Mouse (Mus musculus) kidney, embryonic 16.5 days (tissue): ENCODE measurements at regions not wholly inside any gene's neighbourhood (a gene's known extent, or its start where the extent isn't known, plus 50 kb on each side); places are given as distances from the start of the nearest gene placed in this dataset.

Experiments
- ATAC-seq: fragments of 200-750 bp; cut with Nextera tagmentation; 2 replicates; pipeline ENCODE4 v1.8.0; 2017; ENCODE audit warnings: moderate TSS enrichment; ENCODE audit not compliant: low FRiP score, low TSS enrichment
- H3K27ac ChIP-seq: fragments of 300-500 bp; sonication (generic); 2 replicates; pipeline ENCODE4 v1.5.1; 2014; ENCODE audit warnings: low read length
- H3K27me3 ChIP-seq: fragments of 300-500 bp; sonication (generic); 2 replicates; pipeline ENCODE4 v1.6.1; 2014; ENCODE audit warnings: low read length, control low read depth, mixed read lengths; ENCODE audit not compliant: insufficient read depth
- H3K36me3 ChIP-seq: fragments of 300-500 bp; sonication (generic); 2 replicates; pipeline ENCODE4 v1.6.1; 2014; ENCODE audit warnings: low read length, control low read depth, mixed read lengths; ENCODE audit not compliant: insufficient read depth
- H3K4me1 ChIP-seq: fragments of 300-500 bp; sonication (generic); 2 replicates; pipeline ENCODE4 v1.6.1; 2014; ENCODE audit warnings: low read length, control low read depth, mixed read lengths; ENCODE audit not compliant: insufficient read depth
- H3K4me2 ChIP-seq: fragments of 300-500 bp; sonication (generic); replicated peaks from 2 replicates; pipeline ENCODE4 v1.6.1; 2014; ENCODE audit warnings: low read depth, low read length
- H3K4me3 ChIP-seq: fragments of 300-500 bp; sonication (generic); 2 replicates; pipeline ENCODE4 v1.5.1; 2014; ENCODE audit warnings: mild to moderate bottlenecking, low read length
- H3K9ac ChIP-seq: fragments of 300-500 bp; sonication (generic); replicated peaks from 2 replicates; pipeline ENCODE4 v1.6.1; 2014; ENCODE audit warnings: low read length
- H3K9me3 ChIP-seq: fragments of 300-500 bp; sonication (generic); 2 replicates; pipeline ENCODE4 v1.6.1; 2016; ENCODE audit warnings: low read length, control low read depth
- WGBS: fragments of 180-500 bp; shearing (Covaris S2); extraction: QIAGEN DNeasy Blood & Tissue Kit; methylation state at CpG from one replicate; pipeline ENCODE4 v1.1.7; 2014; 5-methylcytosine and 5-hydroxymethylcytosine counted together

GRCm38 (mm10) chr1:166735545-166735944, 53.9 kb upstream of the Fmo9 start:
- no peaks in the 10 kb centered on the region for H3K4me1 ChIP-seq
- no peak overlapping the region for H3K4me2 ChIP-seq
- H3K4me3 ChIP-seq, result no peak overlapping the region
- no peaks in the 10 kb centered on the region for H3K36me3 ChIP-seq
- no peaks in the 10 kb centered on the region for H3K27me3 ChIP-seq
- H3K27ac ChIP-seq, result no peak overlapping the region
- 71% methylated on average over 5 of the region's 5 CpGs for WGBS
- no peak for ATAC-seq
- no peaks in the 10 kb centered on the region for H3K9me3 ChIP-seq
- H3K9ac ChIP-seq, result no peak overlapping the region

- Histone ChIP-seq H3K4me3 (no peak overlapping the region), H3K4me2 (no peak overlapping the region), H3K36me3 (no peaks in the 10 kb centered on the region), H3K4me1 (no peaks in the 10 kb centered on the region), H3K9ac (no peak overlapping the region), H3K27me3 (no peaks in the 10 kb centered on the region), H3K27ac (no peak overlapping the region), H3K9me3 (no peaks in the 10 kb centered on the region)
- 0% methylated on average over 2 of the region's 2 CpGs for WGBS
- ATAC-seq, result no peak
Measured at GRCm38 (mm10) chr1:166738029-166738428, 56.4 kb upstream of the Fmo9 start.

GRCm38 (mm10) chr1:166750236-166750635, 68.6 kb upstream of the Fmo9 start:
- no peak overlapping the region for H3K9ac ChIP-seq
- H3K36me3 ChIP-seq, result no peaks in the 10 kb centered on the region
- no peak for ATAC-seq
- no peaks in the 10 kb centered on the region for H3K27me3 ChIP-seq
- H3K27ac ChIP-seq, result no peak overlapping the region
- no peaks in the 10 kb centered on the region for H3K9me3 ChIP-seq
- no peaks in the 10 kb centered on the region for H3K4me1 ChIP-seq
- WGBS, result 84% methylated on average over 4 of the region's 4 CpGs
- no peak overlapping the region for H3K4me2 ChIP-seq
- no peak overlapping the region for H3K4me3 ChIP-seq

GRCm38 (mm10) chr1:166750777-166751176, 69.1 kb upstream of the Fmo9 start:
- Histone ChIP-seq H3K4me1 (no peaks in the 10 kb centered on the region), H3K9ac (no peak overlapping the region), H3K9me3 (no peaks in the 10 kb centered on the region), H3K4me3 (no peak overlapping the region), H3K4me2 (no peak overlapping the region), H3K27me3 (no peaks in the 10 kb centered on the region), H3K36me3 (no peaks in the 10 kb centered on the region), H3K27ac (no peak overlapping the region)
- ATAC-seq, result no peak
- WGBS, result 77% methylated on average over 4 of the region's 4 CpGs

GRCm38 (mm10) chr1:166751436-166751835, 69.8 kb upstream of the Fmo9 start:
- Histone ChIP-seq H3K27me3 (no peaks in the 10 kb centered on the region), H3K4me1 (no peaks in the 10 kb centered on the region), H3K36me3 (no peaks in the 10 kb centered on the region), H3K4me3 (no peak overlapping the region), H3K9ac (no peak overlapping the region), H3K9me3 (no peaks in the 10 kb centered on the region), H3K4me2 (no peak overlapping the region), H3K27ac (no peak overlapping the region)
- no peak for ATAC-seq
- WGBS, result 91% methylated on average over 3 of the region's 3 CpGs

GRCm38 (mm10) chr1:166752990-166753709, 71.5 kb upstream of the Fmo9 start:
- no peaks in the 10 kb centered on the region for H3K9me3 ChIP-seq
- no peak for ATAC-seq
- H3K4me3 ChIP-seq, result no peak overlapping the region
- WGBS, result 89% methylated on average over 6 of the region's 6 CpGs
- H3K4me1 ChIP-seq, result no peaks in the 10 kb centered on the region
- H3K36me3 ChIP-seq, result no peaks in the 10 kb centered on the region
- no peaks in the 10 kb centered on the region for H3K27me3 ChIP-seq
- no peak overlapping the region for H3K4me2 ChIP-seq
- no peak overlapping the region for H3K9ac ChIP-seq
- no peak overlapping the region for H3K27ac ChIP-seq

GRCm38 (mm10) chr1:166758987-166759386, 77.3 kb upstream of the Fmo9 start:
- no peak overlapping the region for H3K4me3 ChIP-seq
- H3K4me1 ChIP-seq, result no peaks in the 10 kb centered on the region
- no peak overlapping the region for H3K9ac ChIP-seq
- WGBS, result 79% methylated on average over 2 of the region's 2 CpGs
- peaks cover 5% of the 10 kb centered on the region; the same call in 1 of the 2 replicates for H3K9me3 ChIP-seq
- H3K27ac ChIP-seq, result no peak overlapping the region
- no peak overlapping the region for H3K4me2 ChIP-seq
- no peaks in the 10 kb centered on the region for H3K27me3 ChIP-seq
- no peaks in the 10 kb centered on the region for H3K36me3 ChIP-seq
- no peak for ATAC-seq

GRCm38 (mm10) chr1:166773114-166773513, 91.5 kb upstream of the Fmo9 start:
- no peaks in the 10 kb centered on the region for H3K4me1 ChIP-seq
- WGBS, result 77% methylated on average over 1 of the region's 1 CpGs
- no peaks in the 10 kb centered on the region for H3K9me3 ChIP-seq
- no peaks in the 10 kb centered on the region for H3K27me3 ChIP-seq
- no peak overlapping the region for H3K27ac ChIP-seq
- H3K9ac ChIP-seq, result no peak overlapping the region
- no peak overlapping the region for H3K4me2 ChIP-seq
- no peak overlapping the region for H3K4me3 ChIP-seq
- no peaks in the 10 kb centered on the region for H3K36me3 ChIP-seq
- ATAC-seq, result no peak

GRCm38 (mm10) chr1:166782106-166782505, 100.5 kb upstream of the Fmo9 start:
- WGBS, result 51% methylated on average over 1 of the region's 1 CpGs
- H3K27ac ChIP-seq, result no peak overlapping the region
- H3K36me3 ChIP-seq, result no peaks in the 10 kb centered on the region
- H3K4me3 ChIP-seq, result no peak overlapping the region
- ATAC-seq, result no peak
- no peaks in the 10 kb centered on the region for H3K27me3 ChIP-seq
- H3K9ac ChIP-seq, result no peak overlapping the region
- no peak overlapping the region for H3K4me2 ChIP-seq
- H3K4me1 ChIP-seq, result no peaks in the 10 kb centered on the region
- no peaks in the 10 kb centered on the region for H3K9me3 ChIP-seq

GRCm38 (mm10) chr1:166787945-166788344, 106.3 kb upstream of the Fmo9 start:
- Histone ChIP-seq H3K9ac (no peak overlapping the region), H3K27ac (no peak overlapping the region), H3K4me3 (no peak overlapping the region), H3K4me1 (no peaks in the 10 kb centered on the region), H3K4me2 (no peak overlapping the region), H3K36me3 (no peaks in the 10 kb centered on the region), H3K9me3 (no peaks in the 10 kb centered on the region), H3K27me3 (no peaks in the 10 kb centered on the region)
- 66% methylated on average over 1 of the region's 1 CpGs for WGBS
- ATAC-seq, result no peak
